Mouse (Mus musculus) cortical plate, adult 2 months (tissue): Measurements from ENCODE around the gene Pias4.

ENCODE experiments used
- CTCF ChIP-seq: fragments of 200-500 bp; IDR thresholded peaks from 2 replicates; pipeline ENCODE4 v1.5.1; 2011; ENCODE audit warnings: mild to moderate bottlenecking, control low read depth, low read length; ENCODE audit not compliant: insufficient read depth; ENCODE audit errors: extremely low read depth
- POLR2A ChIP-seq: fragments of 200-500 bp; IDR thresholded peaks from 2 replicates; pipeline ENCODE4 v1.6.1; 2011; ENCODE audit warnings: mild to moderate bottlenecking, low read length, control low read depth; ENCODE audit not compliant: insufficient read depth; ENCODE audit errors: extremely low read depth

DNA sequence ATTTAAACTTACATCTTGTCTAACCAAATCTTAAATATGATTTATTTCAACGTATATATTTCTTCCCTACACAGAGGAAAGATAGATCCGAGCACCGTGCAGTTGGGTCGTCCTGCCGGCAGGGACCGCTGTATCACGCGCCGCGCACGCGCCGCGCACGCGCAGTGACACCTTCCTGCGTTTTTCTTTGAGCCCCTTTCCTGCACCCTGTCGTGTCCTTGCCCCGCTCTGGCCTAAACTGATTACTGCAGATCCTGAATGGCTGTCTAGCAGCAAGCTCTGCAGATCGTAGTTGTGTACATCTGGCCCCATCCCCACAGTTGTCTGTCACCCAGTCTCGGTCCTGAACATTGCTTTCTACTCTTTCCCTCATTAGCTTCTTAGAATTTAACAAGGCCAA is 5.4 kb upstream of the Pias4 start:
- TF ChIP-seq CTCF, result peak; percentile 74
- TF ChIP-seq POLR2A, result peak; percentile 86; the same call in 1 of the 2 replicates
